Mouse (Mus musculus) kidney, adult 8-10 months (tissue): ENCODE measurements around the gene Neurl4.

ENCODE experiments used
- DNase-seq, 2 experiments: peaks; one replicate each; pipeline ENCODE4 v3.0.0; 2022

Gene Neurl4

DNA sequence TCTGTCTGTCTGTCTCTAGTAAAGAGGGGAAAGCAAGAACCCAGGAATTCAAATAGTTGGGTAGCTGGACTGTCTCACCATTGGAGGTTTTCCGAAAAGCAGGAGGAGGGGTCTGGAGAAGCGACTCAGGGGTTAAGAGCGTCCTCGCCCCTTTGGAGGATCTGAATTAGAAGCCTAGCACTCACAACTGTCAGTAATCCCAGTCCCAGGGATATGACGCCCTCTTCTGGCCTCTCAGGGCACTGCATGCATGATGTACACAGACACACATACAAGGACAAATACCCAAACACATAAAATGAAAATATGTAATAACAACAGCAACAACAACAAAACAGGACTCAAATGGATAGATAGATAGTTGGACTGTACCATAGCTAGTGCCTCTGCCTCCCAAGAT is 59.7 kb downstream of the Neurl4 start:
- no peak for DNase-seq

DNA sequence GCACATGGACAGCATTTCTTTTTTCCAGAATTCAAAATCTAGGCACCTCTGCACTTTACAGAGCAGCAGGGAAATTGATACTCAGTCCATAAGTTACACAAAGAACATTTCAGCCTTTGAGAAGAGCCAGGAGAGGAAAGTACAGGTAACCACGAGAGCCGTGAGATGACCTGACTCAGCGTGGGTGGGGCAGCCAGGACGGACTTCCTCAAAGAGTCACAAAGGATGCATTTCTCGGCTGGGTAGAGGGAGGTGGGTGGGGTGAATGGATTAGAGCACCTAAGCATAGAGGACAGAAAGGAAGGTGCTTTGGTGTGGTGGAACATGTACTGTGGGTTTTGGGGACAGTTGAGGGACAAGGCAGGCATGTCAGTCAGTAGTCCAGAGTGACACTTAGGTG is 61.0 kb downstream of the Neurl4 start:
- no peak for DNase-seq
